Mouse (Mus musculus) forebrain, embryonic 10.5 days (tissue): ENCODE measurements around the gene Hspb2. TPM values are rescaled to one million over a fixed set of nuclear protein-coding genes. Genes with fewer than 3 reads are reported as not detected.
A peak's percentile ranks its signal among the peaks of the same experiment; 100 is the strongest.

ENCODE experiments used
- DNase-seq: peaks from one replicate; pipeline ENCODE4 v3.0.0-alpha.2; 2017; ENCODE audit warnings: low spot score; ENCODE audit errors: extremely low spot score
- H3K27ac ChIP-seq: fragments of 300-500 bp; sonication (generic); 2 replicates; pipeline ENCODE4 v1.5.1; 2016; ENCODE audit warnings: mild to moderate bottlenecking
- H3K27me3 ChIP-seq: fragments of 300-500 bp; sonication (generic); 2 replicates; pipeline ENCODE4 v1.6.1; 2016; ENCODE audit warnings: mild to moderate bottlenecking; ENCODE audit not compliant: poor library complexity, severe bottlenecking
- H3K36me3 ChIP-seq: fragments of 300-500 bp; sonication (generic); replicated peaks from 2 replicates; pipeline ENCODE4 v1.6.1; 2016; ENCODE audit warnings: mild to moderate bottlenecking, moderate library complexity
- H3K4me1 ChIP-seq: fragments of 300-500 bp; sonication (generic); 2 replicates; pipeline ENCODE4 v1.6.1; 2016
- H3K4me3 ChIP-seq: fragments of 300-500 bp; sonication (generic); 2 replicates; pipeline ENCODE4 v1.5.1; 2016; ENCODE audit warnings: mild to moderate bottlenecking, moderate library complexity
- H3K9me3 ChIP-seq: fragments of 300-500 bp; sonication (generic); 2 replicates; pipeline ENCODE4 v1.6.1; 2016; ENCODE audit warnings: mild to moderate bottlenecking, moderate library complexity
- WGBS: fragments of 180-500 bp; shearing (Covaris S2); methylation state at CpG from one replicate; pipeline ENCODE4 v1.1.7; 2016; 5-methylcytosine and 5-hydroxymethylcytosine counted together
- polyA plus RNA-seq: library from polyadenylated mRNA; unstranded; fragments of >200 nt; fragmentation: Nextera tagmentation; extraction: Ambion mirVana; gene quantifications from 2 replicates; pipeline ENCODE4 v1.2.1, GENCODE M21; 2016

Hspb2 gene
- 0.69 and 1.1 TPM in 2 replicates for polyA plus RNA-seq

GRCm38 (mm10) chr9:50752054-50752602 is at the start of gene Hspb2:
Hspb2 (minus strand) TSS chr9:50752354.
- peaks cover 36% of the 10 kb centered on the region for H3K27me3 ChIP-seq

DNA sequence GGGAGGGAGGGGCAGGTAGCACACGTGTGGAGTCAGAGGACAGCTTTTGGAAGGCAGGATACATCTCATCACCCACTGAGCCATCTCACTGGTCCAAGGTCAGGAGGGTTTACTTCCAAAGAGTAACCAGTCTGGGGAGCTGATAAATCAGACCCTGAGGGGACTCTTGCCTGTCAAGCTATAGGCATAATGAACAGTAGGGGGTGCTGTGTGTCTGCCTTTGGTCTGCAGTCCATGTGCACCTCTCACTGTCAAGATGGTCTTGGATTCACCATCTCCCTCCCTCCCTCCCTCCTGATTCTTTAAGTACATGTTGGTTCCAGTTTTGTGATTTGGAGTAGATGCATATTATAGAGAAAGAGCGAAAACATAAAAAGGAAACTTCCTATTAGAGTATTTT is 48.8 kb upstream of the Hspb2 start:
- Histone ChIP-seq H3K36me3 (peaks cover 79% of the 10 kb centered on the region), H3K9me3 (no peaks in the 10 kb centered on the region), H3K27ac (no peak overlapping the region), H3K27me3 (no peaks in the 10 kb centered on the region), H3K4me1 (no peaks in the 10 kb centered on the region), H3K4me3 (no peak overlapping the region)
- 62% methylated on average over 2 of the region's 2 CpGs for WGBS
- no peak for DNase-seq

More at GRCm38 (mm10) chr9:50752054-50752602, at the start of gene Hspb2:
- H3K4me3 ChIP-seq, result no peak within 1 kb of the TSS
- H3K9me3 ChIP-seq, result no peaks in the 10 kb centered on the region
- H3K4me1 ChIP-seq, result peaks cover 31% of the 10 kb centered on the region
- H3K36me3 ChIP-seq, result no peaks in the 10 kb centered on the region
- no peak within 1 kb of the TSS for H3K27ac ChIP-seq
- 68% methylated on average over 14 of the region's 14 CpGs for WGBS
- no peak for DNase-seq

DNA sequence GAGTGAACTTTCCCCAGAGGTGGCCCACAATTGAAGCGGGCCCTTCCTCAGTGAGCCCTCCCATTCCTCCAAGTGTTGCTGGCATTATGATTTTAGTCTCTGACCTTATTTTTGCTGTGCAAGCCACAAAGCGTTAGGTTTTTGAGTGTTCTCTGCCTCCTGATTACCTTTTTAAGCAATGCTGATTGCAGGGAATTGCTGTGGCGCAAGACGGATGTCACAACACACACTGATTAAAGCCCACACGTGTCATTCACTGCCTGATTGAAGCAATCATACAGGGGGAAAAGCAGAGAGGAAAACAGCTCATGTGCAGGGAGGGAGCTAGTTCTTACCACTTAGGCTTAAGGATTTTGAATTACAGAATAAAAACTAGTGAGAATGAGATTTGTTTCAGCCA is 46.2 kb upstream of the Hspb2 start:
- Histone ChIP-seq H3K9me3 (no peaks in the 10 kb centered on the region), H3K27me3 (no peaks in the 10 kb centered on the region), H3K27ac (no peak overlapping the region), H3K36me3 (peaks cover 71% of the 10 kb centered on the region), H3K4me1 (no peaks in the 10 kb centered on the region), H3K4me3 (no peak overlapping the region)
- WGBS, result 92% methylated on average over 5 of the region's 5 CpGs
- no peak for DNase-seq

DNA sequence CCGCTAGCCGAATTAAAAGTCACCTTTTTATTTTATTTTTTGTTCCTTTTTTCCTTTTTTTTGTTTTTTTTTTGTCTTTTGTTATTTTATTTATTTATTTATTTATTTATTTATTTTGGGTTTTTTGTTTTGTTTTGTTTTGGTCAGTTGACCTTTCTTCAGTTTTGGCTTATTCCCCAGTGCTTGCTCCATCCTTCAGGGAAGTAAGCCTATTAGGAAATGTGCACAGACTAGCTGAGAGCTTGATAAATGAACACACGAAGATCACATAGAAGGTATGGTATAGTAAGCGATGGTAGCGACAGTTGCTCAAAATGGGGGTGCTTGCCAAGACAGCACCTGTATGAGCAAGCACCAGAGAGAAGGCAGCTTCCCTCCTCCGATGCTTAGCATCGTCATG is 45.5 kb upstream of the Hspb2 start:
- Histone ChIP-seq H3K27ac (no peak overlapping the region), H3K9me3 (no peaks in the 10 kb centered on the region), H3K4me1 (no peaks in the 10 kb centered on the region), H3K36me3 (peaks cover 66% of the 10 kb centered on the region), H3K27me3 (no peaks in the 10 kb centered on the region), H3K4me3 (no peak overlapping the region)
- WGBS, result 94% methylated on average over 7 of the region's 7 CpGs
- DNase-seq, result no peak

- DNase-seq, result no peak
- Histone ChIP-seq H3K36me3 (peaks cover 68% of the 10 kb centered on the region), H3K27ac (no peak overlapping the region), H3K9me3 (no peaks in the 10 kb centered on the region), H3K4me3 (no peak overlapping the region), H3K4me1 (no peaks in the 10 kb centered on the region), H3K27me3 (no peaks in the 10 kb centered on the region)
- 95% methylated on average over 8 of the region's 8 CpGs for WGBS
Observed at GRCm38 (mm10) chr9:50796776-50797175, 44.6 kb upstream of the Hspb2 start.

GRCm38 (mm10) chr9:50795266-50795665 is 43.1 kb upstream of the Hspb2 start:
- Histone ChIP-seq H3K4me3 (no peak overlapping the region), H3K36me3 (peaks cover 68% of the 10 kb centered on the region)

DNA sequence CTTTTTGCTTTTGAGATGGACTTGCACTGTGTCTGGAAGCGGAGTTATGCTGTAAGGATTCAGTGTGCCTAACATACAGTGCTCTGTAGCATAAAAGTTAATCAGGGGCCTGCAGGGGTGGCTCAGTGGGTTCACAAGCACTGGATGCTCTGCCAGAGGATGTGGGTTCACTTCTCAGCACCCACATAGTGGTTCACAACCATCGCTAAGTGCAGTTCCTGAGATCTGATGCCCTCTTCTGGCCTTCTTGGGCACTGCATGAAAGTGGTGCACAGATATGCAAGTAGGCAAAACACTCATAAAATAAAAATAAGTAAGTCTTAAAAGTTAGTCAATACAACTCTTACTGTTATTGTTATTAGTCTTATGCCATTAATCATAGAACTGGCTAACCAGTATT is 30.0 kb upstream of the Hspb2 start:
- H3K4me3 ChIP-seq, result no peak overlapping the region
- H3K4me1 ChIP-seq, result no peaks in the 10 kb centered on the region
- no peaks in the 10 kb centered on the region for H3K27me3 ChIP-seq
- peak; percentile 40 for DNase-seq
- no peak overlapping the region for H3K27ac ChIP-seq
- H3K36me3 ChIP-seq, result peaks cover 94% of the 10 kb centered on the region
- 71% methylated on average over 2 of the region's 2 CpGs for WGBS
- no peaks in the 10 kb centered on the region for H3K9me3 ChIP-seq

More at GRCm38 (mm10) chr9:50795266-50795665, 43.1 kb upstream of the Hspb2 start:
- Histone ChIP-seq H3K4me1 (no peaks in the 10 kb centered on the region), H3K27me3 (no peaks in the 10 kb centered on the region), H3K27ac (no peak overlapping the region), H3K9me3 (no peaks in the 10 kb centered on the region)
- WGBS, result 89% methylated on average over 3 of the region's 3 CpGs
- no peak for DNase-seq

DNA sequence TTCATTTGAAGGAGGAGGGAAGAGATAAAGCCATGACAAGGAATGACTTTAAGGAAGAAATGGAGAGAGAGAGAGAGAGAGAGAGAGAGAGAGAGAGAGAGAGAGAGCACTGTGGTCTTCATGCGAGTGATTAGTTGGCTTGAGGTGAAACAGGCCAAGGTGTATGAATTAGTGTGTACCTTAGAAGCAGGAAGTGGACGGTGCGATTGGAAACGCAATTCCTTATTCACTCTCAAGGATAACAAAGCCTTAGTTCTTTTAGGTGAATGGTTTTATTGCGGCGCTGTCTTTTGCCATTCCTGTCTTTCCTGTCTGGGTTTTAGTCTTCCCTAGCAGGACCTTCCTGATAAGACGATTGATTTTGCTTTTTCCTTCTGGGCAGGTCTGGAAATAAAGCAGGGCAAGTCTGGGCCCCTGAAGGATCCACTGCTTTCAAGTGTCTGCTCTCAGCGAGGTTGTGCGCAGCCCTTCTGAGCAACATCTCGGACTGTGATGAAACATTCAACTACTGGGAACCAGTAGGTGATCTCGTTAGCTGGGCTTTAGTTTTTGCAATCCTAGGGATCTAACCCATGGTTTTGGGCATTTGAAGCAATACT is 24.1 kb upstream of the Hspb2 start:
- H3K27me3 ChIP-seq, result no peaks in the 10 kb centered on the region
- H3K36me3 ChIP-seq, result peaks cover 49% of the 10 kb centered on the region
- peak overlapping the region; percentile 91 for H3K4me3 ChIP-seq
- H3K9me3 ChIP-seq, result no peaks in the 10 kb centered on the region
- no peak for DNase-seq
- 73% methylated on average over 11 of the region's 11 CpGs for WGBS
- H3K4me1 ChIP-seq, result peaks cover 26% of the 10 kb centered on the region
- H3K27ac ChIP-seq, result no peak overlapping the region; the same call in 1 of the 2 replicates

GRCm38 (mm10) chr9:50775662-50776126 is 23.5 kb upstream of the Hspb2 start:
- H3K4me1 ChIP-seq, result peaks cover 26% of the 10 kb centered on the region
- H3K27me3 ChIP-seq, result no peaks in the 10 kb centered on the region
- 1% methylated on average over 30 of the region's 30 CpGs for WGBS
- peak overlapping the region; percentile 91 for H3K4me3 ChIP-seq
- H3K27ac ChIP-seq, result peak overlapping the region; percentile 95
- no peaks in the 10 kb centered on the region for H3K9me3 ChIP-seq
- H3K36me3 ChIP-seq, result peaks cover 46% of the 10 kb centered on the region
- no peak for DNase-seq

DNA sequence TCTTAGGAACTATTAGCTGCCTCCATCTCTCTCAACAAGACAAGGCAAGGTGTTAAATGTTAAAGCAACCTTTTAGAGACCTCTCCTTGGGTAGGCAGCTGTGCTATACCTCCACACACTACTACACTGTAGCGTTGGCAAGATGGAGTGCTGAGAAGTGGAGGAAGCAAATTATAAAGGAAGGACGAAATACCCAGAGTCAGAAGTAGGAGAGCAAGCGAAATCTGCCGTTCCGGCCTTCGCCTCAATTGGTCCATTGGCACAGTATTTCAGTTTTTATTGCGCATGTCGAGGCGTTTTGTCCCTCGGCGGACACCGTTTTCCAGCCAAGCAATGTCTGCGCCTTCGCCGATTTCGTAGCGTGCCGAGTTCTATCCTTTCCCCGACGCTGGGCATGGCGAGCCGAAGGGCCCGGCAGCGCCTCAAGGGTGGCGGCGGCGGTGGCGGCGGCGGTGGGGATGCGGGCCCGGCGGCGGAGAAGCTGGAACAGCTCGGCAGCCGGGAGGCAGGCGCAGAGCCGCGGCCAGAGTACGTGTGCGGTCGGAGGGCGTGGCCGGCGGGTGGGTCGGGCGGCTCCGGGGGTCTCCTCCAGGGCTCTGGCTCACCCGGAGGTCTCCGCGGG is 22.9 kb upstream of the Hspb2 start, which contains the start of the genes Alg9 and 1110032A03Rik:
Gene Alg9 (plus strand): TSS at position 29 of the 622 bp plus-strand sequence.
Gene 1110032A03Rik (minus strand): TSS at position 530 of the 622 bp plus-strand sequence.
- H3K36me3 ChIP-seq, result peaks cover 42% of the 10 kb centered on the region
- DNase-seq, result peak; percentile 90
- WGBS, result 2% methylated on average over 51 of the region's 51 CpGs

GRCm38 (mm10) chr9:50774026-50774462 is 21.9 kb upstream of the Hspb2 start:
- Histone ChIP-seq H3K27me3 (no peaks in the 10 kb centered on the region), H3K36me3 (peaks cover 31% of the 10 kb centered on the region), H3K27ac (no peak overlapping the region), H3K9me3 (no peaks in the 10 kb centered on the region), H3K4me3 (0 out of 2 replicates have a peak overlapping the region, but pooled peaks have one; percentile 91), H3K4me1 (peaks cover 30% of the 10 kb centered on the region)
- no peak for DNase-seq
- WGBS, result 81% methylated on average over 4 of the region's 4 CpGs

More for the DNA sequence above, 22.9 kb upstream of the Hspb2 start, which contains the start of the genes Alg9 and 1110032A03Rik:
- peak within 1 kb of the TSS; percentile 91 for H3K4me3 ChIP-seq
- H3K9me3 ChIP-seq, result no peaks in the 10 kb centered on the region
- H3K27me3 ChIP-seq, result no peaks in the 10 kb centered on the region
- peak within 1 kb of the TSS; percentile 95 for H3K27ac ChIP-seq
- peaks cover 26% of the 10 kb centered on the region for H3K4me1 ChIP-seq

- no peak for DNase-seq
- no peak overlapping the region for H3K27ac ChIP-seq
- H3K4me3 ChIP-seq, result no peak overlapping the region
- WGBS, result 82% methylated on average over 2 of the region's 2 CpGs
- no peaks in the 10 kb centered on the region for H3K27me3 ChIP-seq
- peaks cover 16% of the 10 kb centered on the region for H3K36me3 ChIP-seq
- H3K9me3 ChIP-seq, result no peaks in the 10 kb centered on the region
- peaks cover 34% of the 10 kb centered on the region for H3K4me1 ChIP-seq
Observed at GRCm38 (mm10) chr9:50770011-50770410, 17.9 kb upstream of the Hspb2 start.
